Mouse (Mus musculus) lung, embryonic 16.5 days (tissue): ENCODE measurements around the gene Tanc1. TPM values are rescaled to one million over a fixed set of nuclear protein-coding genes. Genes with fewer than 3 reads are reported as not detected.

Experiments
- ATAC-seq: fragments of 200-750 bp; cut with Nextera tagmentation; 2 replicates; pipeline ENCODE4 v1.8.0; 2017; ENCODE audit warnings: low read depth, mild to moderate bottlenecking, moderate library complexity
- H3K27ac ChIP-seq: fragments of 300-500 bp; sonication (generic); 2 replicates; pipeline ENCODE4 v1.5.1; 2014; ENCODE audit warnings: mild to moderate bottlenecking, control low read depth, low read length
- H3K27me3 ChIP-seq: fragments of 300-500 bp; sonication (generic); 2 replicates; pipeline ENCODE4 v1.6.1; 2014; ENCODE audit warnings: low read depth, low read length, mixed read lengths; ENCODE audit not compliant: control insufficient read depth, insufficient read depth
- H3K36me3 ChIP-seq: fragments of 300-500 bp; sonication (generic); 2 replicates; pipeline ENCODE4 v1.6.1; 2014; ENCODE audit warnings: low read length; ENCODE audit not compliant: control insufficient read depth, insufficient read depth
- H3K4me1 ChIP-seq: fragments of 300-500 bp; sonication (generic); replicated peaks from 2 replicates; pipeline ENCODE4 v1.6.1; 2014; ENCODE audit warnings: low read length, mixed read lengths; ENCODE audit not compliant: control insufficient read depth, insufficient read depth
- H3K4me2 ChIP-seq: fragments of 300-500 bp; sonication (generic); 2 replicates; pipeline ENCODE4 v1.6.1; 2014; ENCODE audit warnings: low read depth, low read length, control low read depth
- H3K4me3 ChIP-seq: fragments of 300-500 bp; sonication (generic); 2 replicates; pipeline ENCODE4 v1.5.1; 2014; ENCODE audit warnings: mild to moderate bottlenecking, low read length, control low read depth
- H3K9ac ChIP-seq: fragments of 300-500 bp; sonication (generic); 2 replicates; pipeline ENCODE4 v1.6.1; 2014; ENCODE audit warnings: low read length, control low read depth
- H3K9me3 ChIP-seq: fragments of 300-500 bp; sonication (generic); 2 replicates; pipeline ENCODE4 v1.6.1; 2016; ENCODE audit warnings: low read length; ENCODE audit not compliant: control insufficient read depth
- WGBS: fragments of 180-500 bp; shearing (Covaris S2); extraction: QIAGEN DNeasy Blood & Tissue Kit; methylation state at CpG from one replicate; pipeline ENCODE4 v1.1.7; 2014; 5-methylcytosine and 5-hydroxymethylcytosine counted together
- polyA plus RNA-seq: library from polyadenylated mRNA; unstranded; fragments of >200 nt; fragmentation: Nextera tagmentation; extraction: Ambion mirVana; gene quantifications from 2 replicates; pipeline ENCODE4 v1.2.1, GENCODE M21; 2015

Tanc1 gene
- polyA plus RNA-seq, 1 experiment from 2014 or later = 33.2 TPM

DNA sequence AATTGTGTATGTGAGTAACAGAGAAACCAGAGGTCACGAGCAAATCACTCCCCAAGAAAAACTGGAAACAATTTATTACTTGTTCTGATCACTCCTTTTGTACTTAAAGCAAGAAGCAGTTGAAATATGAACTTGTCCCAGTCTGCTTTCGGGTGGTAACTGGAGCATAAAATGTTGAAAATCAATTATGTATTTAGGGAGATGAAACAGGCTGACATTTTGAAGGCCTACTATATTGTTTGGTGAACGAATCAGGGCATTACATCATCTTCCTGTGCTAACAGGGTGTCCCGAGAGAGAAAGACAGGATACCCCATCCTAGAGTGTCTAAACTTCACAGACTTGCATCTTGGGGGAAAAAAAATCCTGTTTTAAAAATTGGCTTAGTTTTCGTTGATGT, 44.8 kb downstream of the Tanc1 start:
- Histone ChIP-seq H3K4me2 (no peak overlapping the region), H3K4me3 (no peak overlapping the region), H3K27ac (0 out of 2 replicates have a peak overlapping the region, but pooled peaks have one; percentile 2), H3K36me3 (no peaks in the 10 kb centered on the region), H3K27me3 (no peaks in the 10 kb centered on the region), H3K9me3 (no peaks in the 10 kb centered on the region), H3K4me1 (peaks cover 21% of the 10 kb centered on the region), H3K9ac (no peak overlapping the region)
- no peak for ATAC-seq
- WGBS = 32% methylated on average over 5 of the region's 5 CpGs

- Histone ChIP-seq H3K27me3 (no peaks in the 10 kb centered on the region), H3K9ac (no peak overlapping the region), H3K9me3 (no peaks in the 10 kb centered on the region), H3K36me3 (no peaks in the 10 kb centered on the region), H3K27ac (no peak overlapping the region), H3K4me1 (peaks cover 18% of the 10 kb centered on the region), H3K4me2 (no peak overlapping the region), H3K4me3 (no peak overlapping the region)
- no peak for ATAC-seq
- 60% methylated on average over 6 of the region's 6 CpGs for WGBS
These were observed 47.8 kb downstream of the Tanc1 start for GRCm38 (mm10) chr2:59659686-59660085.

- Histone ChIP-seq H3K4me2 (peak overlapping the region; percentile 39), H3K9me3 (no peaks in the 10 kb centered on the region), H3K4me3 (no peak overlapping the region), H3K27ac (no peak overlapping the region), H3K4me1 (peaks cover 23% of the 10 kb centered on the region), H3K27me3 (no peaks in the 10 kb centered on the region), H3K9ac (peak overlapping the region; percentile 29), H3K36me3 (no peaks in the 10 kb centered on the region)
- WGBS = 40% methylated on average over 16 of the region's 16 CpGs
- peak; percentile 26; the same call in 1 of the 2 replicates for ATAC-seq
These were observed 49.3 kb downstream of the Tanc1 start for GRCm38 (mm10) chr2:59660891-59661805.

DNA sequence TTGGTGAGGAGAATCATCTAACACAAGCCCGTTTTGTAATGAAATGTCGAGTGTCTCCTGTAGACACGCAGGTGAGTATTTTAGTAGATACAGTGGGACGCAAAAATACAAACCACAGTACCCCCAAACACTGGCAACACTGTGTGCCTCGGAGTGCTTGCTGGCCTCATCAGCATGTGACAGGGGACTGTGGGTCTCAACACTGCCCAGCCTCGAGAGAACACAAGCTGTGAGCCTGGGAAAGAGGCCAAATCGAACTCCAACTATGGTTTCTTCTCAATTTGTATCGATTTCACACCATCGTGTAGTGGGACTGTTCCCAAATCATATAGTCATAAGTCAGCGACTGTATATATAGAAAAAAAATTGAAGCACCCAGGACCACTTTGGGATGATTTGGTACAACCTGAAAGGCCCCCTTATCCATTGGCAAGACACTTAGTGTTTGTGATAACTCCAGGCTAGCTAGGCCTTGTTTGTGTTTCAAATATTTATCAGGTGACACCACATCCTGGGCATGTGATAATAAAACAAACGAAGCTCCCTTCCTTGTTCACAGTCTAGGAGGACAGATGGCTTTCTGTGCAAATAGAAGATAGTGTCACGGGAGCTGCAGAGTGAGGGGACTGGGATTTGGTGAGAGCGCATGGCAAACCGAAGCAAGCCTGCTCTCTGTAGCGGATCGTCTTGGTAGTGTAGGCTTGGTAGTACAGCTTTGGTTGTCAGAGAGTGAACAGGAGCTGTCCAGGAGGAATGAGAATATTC, 53.1 kb downstream of the Tanc1 start:
- H3K4me1 ChIP-seq = peaks cover 25% of the 10 kb centered on the region
- no peaks in the 10 kb centered on the region for H3K9me3 ChIP-seq
- 41% methylated on average over 16 of the region's 16 CpGs for WGBS
- no peak overlapping the region for H3K27ac ChIP-seq
- H3K9ac ChIP-seq = no peak overlapping the region
- H3K4me2 ChIP-seq = no peak overlapping the region
- ATAC-seq = no peak
- H3K36me3 ChIP-seq = 0 out of 2 replicates have a peak, but pooled peaks cover 2% of the 10 kb centered on the region
- no peaks in the 10 kb centered on the region for H3K27me3 ChIP-seq
- H3K4me3 ChIP-seq = no peak overlapping the region

DNA sequence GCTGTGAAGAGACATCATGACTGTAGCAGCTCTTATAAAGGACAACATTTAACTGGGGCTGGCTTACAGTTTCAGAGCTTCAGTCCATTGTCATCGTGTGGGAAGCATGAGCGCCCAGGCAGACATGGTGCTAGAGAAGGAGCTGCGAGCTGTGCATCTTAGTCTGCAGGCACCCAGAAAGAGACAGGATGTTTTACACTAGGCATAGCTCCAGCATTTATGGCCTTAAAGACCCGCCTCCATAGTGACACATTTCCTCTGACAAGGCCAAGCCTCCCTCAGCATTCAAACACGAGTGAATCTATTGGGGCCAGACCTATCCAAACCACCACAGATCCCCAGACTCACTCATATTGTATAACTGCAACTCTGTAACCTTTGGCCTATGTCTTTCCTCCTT, 54.7 kb downstream of the Tanc1 start:
- Histone ChIP-seq H3K9me3 (no peaks in the 10 kb centered on the region), H3K27me3 (no peaks in the 10 kb centered on the region), H3K36me3 (0 out of 2 replicates have a peak, but pooled peaks cover 2% of the 10 kb centered on the region), H3K27ac (no peak overlapping the region), H3K4me1 (peaks cover 29% of the 10 kb centered on the region), H3K4me3 (no peak overlapping the region), H3K4me2 (no peak overlapping the region), H3K9ac (no peak overlapping the region)
- 80% methylated on average over 5 of the region's 5 CpGs for WGBS
- no peak for ATAC-seq

DNA sequence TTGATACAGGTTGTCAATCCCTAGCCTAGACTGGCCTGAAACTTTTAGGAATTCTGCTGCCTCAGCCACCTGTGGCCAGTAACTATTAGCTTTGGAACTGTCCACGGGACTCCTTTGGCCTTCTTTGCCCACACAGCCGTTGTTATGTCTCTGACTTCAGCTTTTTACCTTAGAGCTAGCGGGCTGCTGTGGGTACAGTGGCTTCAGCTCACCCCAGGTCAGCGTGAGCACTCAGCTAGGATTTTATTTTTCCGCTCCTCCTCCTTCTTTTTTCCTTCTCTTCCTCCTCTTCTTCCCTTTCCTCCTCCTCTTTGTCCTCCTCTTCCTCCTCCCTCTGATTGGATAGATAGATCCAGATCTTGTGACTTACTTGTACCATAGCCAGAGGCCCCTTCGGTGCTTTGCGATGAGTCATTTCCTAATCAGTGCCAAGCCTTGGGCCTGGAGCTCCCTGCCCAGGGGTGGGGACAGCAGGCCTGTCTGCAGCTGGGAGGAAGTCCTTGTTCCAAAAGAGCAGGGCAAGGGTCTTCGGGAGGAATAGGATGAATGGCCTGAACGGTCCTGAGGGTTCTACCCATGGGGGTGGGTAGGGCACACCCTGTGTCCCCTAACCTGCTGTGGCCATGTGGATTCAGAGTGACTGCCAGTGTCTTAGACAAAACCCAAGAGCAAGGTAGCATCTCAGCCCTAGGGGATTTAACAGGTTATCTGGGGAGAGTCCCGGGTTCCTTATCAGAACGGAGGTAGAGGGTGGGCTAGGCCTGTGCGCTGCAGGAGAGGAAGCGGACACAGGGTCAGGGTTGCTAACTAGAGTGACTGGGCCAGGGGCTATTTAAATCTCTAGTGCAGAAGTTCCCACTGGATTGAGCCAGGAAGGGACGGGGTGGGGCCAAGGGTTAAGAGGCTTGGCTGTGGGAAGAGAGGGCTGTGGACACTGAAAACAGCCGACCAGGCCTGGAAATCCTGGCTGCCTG, 58.5 kb downstream of the Tanc1 start:
- peak overlapping the region; percentile 9 for H3K4me2 ChIP-seq
- H3K9ac ChIP-seq = peak overlapping the region; percentile 21
- no peak overlapping the region for H3K4me3 ChIP-seq
- 0 out of 2 replicates have a peak, but pooled peaks cover 2% of the 10 kb centered on the region for H3K36me3 ChIP-seq
- no peaks in the 10 kb centered on the region for H3K27me3 ChIP-seq
- peak overlapping the region; percentile 92 for H3K27ac ChIP-seq
- no peaks in the 10 kb centered on the region for H3K9me3 ChIP-seq
- peak; percentile 90 for ATAC-seq
- 33% methylated on average over 15 of the region's 15 CpGs for WGBS
- H3K4me1 ChIP-seq = peaks cover 33% of the 10 kb centered on the region

DNA sequence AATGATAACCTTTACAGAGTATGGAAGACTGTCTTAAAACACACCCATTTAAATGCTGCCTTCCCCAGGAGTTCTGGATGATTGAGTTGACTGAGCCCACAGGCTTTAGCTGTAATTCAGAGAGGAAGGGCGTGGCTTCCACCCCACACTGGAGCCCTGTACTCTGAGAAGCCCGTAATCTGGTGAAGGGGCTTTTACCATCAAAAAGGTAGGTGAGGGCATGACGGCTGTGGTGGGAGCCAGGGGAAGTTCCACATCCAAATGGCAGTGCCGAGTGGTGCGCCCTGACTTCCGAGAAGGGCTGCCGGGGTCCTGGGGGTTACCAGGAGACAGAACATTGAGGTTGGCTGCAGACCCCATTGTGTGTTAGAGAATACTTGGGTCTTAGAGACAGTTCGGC, 59.8 kb downstream of the Tanc1 start:
- no peak overlapping the region for H3K27ac ChIP-seq

GRCm38 (mm10) chr2:59672086-59672485, 60.2 kb downstream of the Tanc1 start:
- Histone ChIP-seq H3K4me3 (no peak overlapping the region), H3K4me2 (no peak overlapping the region), H3K27me3 (no peaks in the 10 kb centered on the region), H3K9me3 (no peaks in the 10 kb centered on the region), H3K27ac (no peak overlapping the region), H3K36me3 (0 out of 2 replicates have a peak, but pooled peaks cover 2% of the 10 kb centered on the region), H3K9ac (no peak overlapping the region), H3K4me1 (peaks cover 46% of the 10 kb centered on the region)
- 62% methylated on average over 4 of the region's 4 CpGs for WGBS
- ATAC-seq = no peak

More for the DNA sequence above, 59.8 kb downstream of the Tanc1 start:
- Histone ChIP-seq H3K36me3 (0 out of 2 replicates have a peak, but pooled peaks cover 2% of the 10 kb centered on the region), H3K9ac (no peak overlapping the region), H3K4me2 (no peak overlapping the region), H3K4me3 (no peak overlapping the region), H3K9me3 (no peaks in the 10 kb centered on the region), H3K4me1 (peaks cover 43% of the 10 kb centered on the region), H3K27me3 (no peaks in the 10 kb centered on the region)
- 59% methylated on average over 8 of the region's 8 CpGs for WGBS
- ATAC-seq = no peak
